Mouse (Mus musculus): Measurements from ENCODE around the gene Ghsr. TPM values are rescaled to one million over a fixed set of nuclear protein-coding genes. Genes with fewer than 3 reads are reported as not detected.
A peak's percentile ranks its signal among the peaks of the same experiment; 100 is the strongest.

Gene Ghsr
- polyA plus RNA-seq, 1 experiment from 2014 or later: not detected

- no peaks in the 10 kb centered on the region for H3K4me1 ChIP-seq (replicated peaks; ENCODE audit: control insufficient read depth, insufficient read depth, low read length)
- WGBS: 2% methylated on average over 10 of the region's 10 CpGs
Observed at GRCm38 (mm10) chr3:27370125-27370524, 1.0 kb upstream of the Ghsr start.

GRCm38 (mm10) chr3:27370582-27371275 is 422 bp upstream of the Ghsr start:
- Histone ChIP-seq H3K4me2 (replicated peaks; ENCODE audit: low read depth) (no peak overlapping the region), H3K36me3 (ENCODE audit: control insufficient read depth, insufficient read depth) (no peaks in the 10 kb centered on the region), H3K4me1 (replicated peaks; ENCODE audit: control insufficient read depth, insufficient read depth, low read length) (no peaks in the 10 kb centered on the region), H3K27ac (ENCODE audit: low read depth, low read length) (no peak overlapping the region), H3K27me3 (replicated peaks; ENCODE audit: control insufficient read depth, insufficient read depth, low read length) (peaks cover 38% of the 10 kb centered on the region), H3K9me3 (ENCODE audit: control insufficient read depth) (no peaks in the 10 kb centered on the region), H3K4me3 (ENCODE audit: low read depth, low read length) (no peak overlapping the region), H3K9ac (ENCODE audit: low read depth, low read length) (no peak overlapping the region)
- no peak for ATAC-seq
- 10% methylated on average over 20 of the region's 20 CpGs for WGBS
- no peak for TF ChIP-seq CTCF (IDR thresholded peaks at IDR 0.05; ENCODE audit: low read depth)

More at GRCm38 (mm10) chr3:27370125-27370524, 1.0 kb upstream of the Ghsr start:
- Histone ChIP-seq H3K9me3 (ENCODE audit: control insufficient read depth) (no peaks in the 10 kb centered on the region), H3K36me3 (ENCODE audit: control insufficient read depth, insufficient read depth) (no peaks in the 10 kb centered on the region), H3K9ac (ENCODE audit: low read depth, low read length) (no peak overlapping the region), H3K4me2 (replicated peaks; ENCODE audit: low read depth) (no peak overlapping the region), H3K4me3 (ENCODE audit: low read depth, low read length) (no peak overlapping the region), H3K27ac (ENCODE audit: low read depth, low read length) (no peak overlapping the region), H3K27me3 (replicated peaks; ENCODE audit: control insufficient read depth, insufficient read depth, low read length) (peaks cover 38% of the 10 kb centered on the region)
- 0 out of 2 replicates have a peak, but pooled peaks have one; percentile 6 for TF ChIP-seq CTCF (IDR thresholded peaks at IDR 0.05; ENCODE audit: low read depth)
- ATAC-seq: no peak

- no peaks in the 10 kb centered on the region for H3K9me3 ChIP-seq (ENCODE audit: control insufficient read depth)
- ATAC-seq: no peak
- peak overlapping the region; percentile 24; the same call in 1 of the 2 replicates for H3K4me2 ChIP-seq (replicated peaks; ENCODE audit: low read depth)
- H3K27ac ChIP-seq (ENCODE audit: low read depth, low read length): no peak overlapping the region
- H3K36me3 ChIP-seq (ENCODE audit: control insufficient read depth, insufficient read depth): no peaks in the 10 kb centered on the region
- no peak for TF ChIP-seq CTCF (IDR thresholded peaks at IDR 0.05; ENCODE audit: low read depth)
- WGBS: 3% methylated on average over 77 of the region's 77 CpGs
- no peak overlapping the region for H3K4me3 ChIP-seq (ENCODE audit: low read depth, low read length)
- H3K4me1 ChIP-seq (replicated peaks; ENCODE audit: control insufficient read depth, insufficient read depth, low read length): no peaks in the 10 kb centered on the region
- no peak overlapping the region for H3K9ac ChIP-seq (ENCODE audit: low read depth, low read length)
- peaks cover 38% of the 10 kb centered on the region for H3K27me3 ChIP-seq (replicated peaks; ENCODE audit: control insufficient read depth, insufficient read depth, low read length)
Observed at GRCm38 (mm10) chr3:27371725-27372650, 837 bp downstream of the Ghsr start.

GRCm38 (mm10) chr3:27374396-27374795 is 3.2 kb downstream of the Ghsr start:
- WGBS: 35% methylated on average over 9 of the region's 9 CpGs
- H3K9ac ChIP-seq (ENCODE audit: low read depth, low read length): no peak overlapping the region
- no peaks in the 10 kb centered on the region for H3K9me3 ChIP-seq (ENCODE audit: control insufficient read depth)
- no peak overlapping the region for H3K27ac ChIP-seq (ENCODE audit: low read depth, low read length)
- H3K4me2 ChIP-seq (replicated peaks; ENCODE audit: low read depth): no peak overlapping the region
- no peak for ATAC-seq
- no peak overlapping the region for H3K4me3 ChIP-seq (ENCODE audit: low read depth, low read length)
- H3K36me3 ChIP-seq (ENCODE audit: control insufficient read depth, insufficient read depth): no peaks in the 10 kb centered on the region
- peaks cover 40% of the 10 kb centered on the region for H3K27me3 ChIP-seq (replicated peaks; ENCODE audit: control insufficient read depth, insufficient read depth, low read length)
- TF ChIP-seq CTCF (IDR thresholded peaks at IDR 0.05; ENCODE audit: low read depth): no peak
- H3K4me1 ChIP-seq (replicated peaks; ENCODE audit: control insufficient read depth, insufficient read depth, low read length): no peaks in the 10 kb centered on the region

GRCm38 (mm10) chr3:27377935-27378334 is 6.8 kb downstream of the Ghsr start:
- no peak for ATAC-seq
- Histone ChIP-seq H3K4me2 (replicated peaks; ENCODE audit: low read depth) (no peak overlapping the region), H3K9ac (ENCODE audit: low read depth, low read length) (no peak overlapping the region), H3K27ac (ENCODE audit: low read depth, low read length) (no peak overlapping the region), H3K36me3 (ENCODE audit: control insufficient read depth, insufficient read depth) (no peaks in the 10 kb centered on the region), H3K27me3 (replicated peaks; ENCODE audit: control insufficient read depth, insufficient read depth, low read length) (peaks cover 10% of the 10 kb centered on the region), H3K9me3 (ENCODE audit: control insufficient read depth) (no peaks in the 10 kb centered on the region), H3K4me3 (ENCODE audit: low read depth, low read length) (no peak overlapping the region), H3K4me1 (replicated peaks; ENCODE audit: control insufficient read depth, insufficient read depth, low read length) (no peaks in the 10 kb centered on the region)
- WGBS: 48% methylated on average over 4 of the region's 4 CpGs
- no peak for TF ChIP-seq CTCF (IDR thresholded peaks at IDR 0.05; ENCODE audit: low read depth)

- WGBS: 65% methylated on average over 3 of the region's 3 CpGs
- Histone ChIP-seq H3K27me3 (replicated peaks; ENCODE audit: control insufficient read depth, insufficient read depth, low read length) (no peaks in the 10 kb centered on the region), H3K36me3 (ENCODE audit: control insufficient read depth, insufficient read depth) (no peaks in the 10 kb centered on the region), H3K4me2 (replicated peaks; ENCODE audit: low read depth) (no peak overlapping the region), H3K4me1 (replicated peaks; ENCODE audit: control insufficient read depth, insufficient read depth, low read length) (no peaks in the 10 kb centered on the region), H3K27ac (ENCODE audit: low read depth, low read length) (no peak overlapping the region), H3K9ac (ENCODE audit: low read depth, low read length) (no peak overlapping the region), H3K4me3 (ENCODE audit: low read depth, low read length) (no peak overlapping the region), H3K9me3 (ENCODE audit: control insufficient read depth) (no peaks in the 10 kb centered on the region)
- ATAC-seq: no peak
- TF ChIP-seq CTCF (IDR thresholded peaks at IDR 0.05; ENCODE audit: low read depth): peak; percentile 46; the same call in 1 of the 2 replicates
Observed at GRCm38 (mm10) chr3:27384836-27385235, 13.7 kb downstream of the Ghsr start.
